Mouse (Mus musculus) stomach, postnatal 0 days (tissue): Measurements from ENCODE around the gene Kbtbd4.

ENCODE experiments used
- CTCF ChIP-seq: IDR thresholded peaks from 2 replicates; pipeline ENCODE4 v1.5.1; 2016; ENCODE audit warnings: antibody characterized with exemption, low read depth, mild to moderate bottlenecking, moderate library complexity
- EP300 ChIP-seq: optimal IDR thresholded peaks from 2 replicates; pipeline ENCODE3; 2016; ENCODE audit warnings: antibody characterized with exemption

GRCm38 (mm10) chr2:90941744-90942143 is 37.2 kb downstream of the Kbtbd4 start:
- TF ChIP-seq CTCF (no peak), EP300 (no peak)
